Mouse (Mus musculus): Measurements from ENCODE around the gene Nutf2. TPM values are rescaled to one million over a fixed set of nuclear protein-coding genes. Genes with fewer than 3 reads are reported as not detected.
"Not testable (repeated sequence)": the region's sequence is repeated elsewhere in the genome, so short reads cannot be mapped to it uniquely, and the experiment has no call there.

Gene Nutf2
- total RNA-seq (2021), result 10 to 100 TPM; 24.8 to 29.0 TPM
- long read RNA-seq, experiment 1, transcript Nutf2-201 (5 exons, 948 nt), result major isoform, 63 of 80 reads
- long read RNA-seq, experiment 1, partial matches to known transcripts, result 8 of 80 reads
- long read RNA-seq, experiment 1, other reads (novel, unspliced or antisense), result 5 of 80 reads
- long read RNA-seq, experiment 2, transcript Nutf2-201 (5 exons, 948 nt), result major isoform, 69 of 87 reads
- long read RNA-seq, experiment 2, partial matches to known transcripts, result 6 of 87 reads
- long read RNA-seq, experiment 2, other reads (novel, unspliced or antisense), result 6 of 87 reads

GRCm38 (mm10) chr8:105860143-105860981 lies at the start of gene Nutf2:
TSS of gene Nutf2 (plus strand) at chr8:105860580.
- peak; percentile 87 to 92 for DNase-seq (ENCODE audit: low spot score in 2 of 2)

DNA sequence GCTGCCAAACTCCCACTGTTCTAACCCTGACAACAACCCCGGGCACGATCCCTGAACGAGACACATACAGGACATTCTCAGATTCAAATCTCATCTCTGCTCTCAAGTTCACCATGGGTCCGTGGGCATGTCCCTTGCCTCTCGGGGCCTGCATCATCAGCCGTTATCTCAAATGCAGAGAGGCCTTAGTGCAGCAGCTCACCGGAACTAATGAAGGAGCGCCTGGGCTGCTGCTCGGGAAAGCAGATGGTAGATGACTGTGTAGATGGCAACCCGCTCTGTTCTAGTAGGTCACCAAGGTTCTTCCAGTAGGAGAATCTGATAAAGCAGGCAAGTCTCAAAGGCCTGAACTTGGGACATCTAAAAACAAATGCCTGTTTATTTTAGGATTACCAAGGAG lies 49.3 kb upstream of the Nutf2 start:
- no peak for DNase-seq (ENCODE audit: low spot score in 2 of 2)

DNA sequence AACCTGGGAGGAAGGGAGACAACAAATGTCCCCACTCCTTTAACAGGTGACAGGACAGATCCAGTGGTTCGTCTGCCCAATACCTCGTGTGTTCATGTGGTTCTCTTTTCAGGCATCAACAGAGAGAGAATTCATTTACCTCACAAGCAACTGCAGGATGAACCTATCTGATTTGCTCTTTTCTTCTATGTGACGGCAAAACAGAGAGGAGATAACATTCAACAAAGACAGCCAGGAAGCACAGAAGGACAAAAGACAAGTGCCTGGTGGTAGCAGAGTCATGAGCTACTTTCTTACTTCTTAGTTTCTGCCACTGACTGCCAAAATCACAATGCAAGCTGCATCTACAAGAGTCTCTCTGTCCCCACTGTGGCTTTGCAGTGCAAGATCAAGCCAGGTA lies 48.8 kb upstream of the Nutf2 start:
- no peak for DNase-seq (ENCODE audit: low spot score in 2 of 2)

GRCm38 (mm10) chr8:105812511-105812910 lies 47.9 kb upstream of the Nutf2 start:
- no peak for DNase-seq (ENCODE audit: low spot score in 2 of 2)

DNA sequence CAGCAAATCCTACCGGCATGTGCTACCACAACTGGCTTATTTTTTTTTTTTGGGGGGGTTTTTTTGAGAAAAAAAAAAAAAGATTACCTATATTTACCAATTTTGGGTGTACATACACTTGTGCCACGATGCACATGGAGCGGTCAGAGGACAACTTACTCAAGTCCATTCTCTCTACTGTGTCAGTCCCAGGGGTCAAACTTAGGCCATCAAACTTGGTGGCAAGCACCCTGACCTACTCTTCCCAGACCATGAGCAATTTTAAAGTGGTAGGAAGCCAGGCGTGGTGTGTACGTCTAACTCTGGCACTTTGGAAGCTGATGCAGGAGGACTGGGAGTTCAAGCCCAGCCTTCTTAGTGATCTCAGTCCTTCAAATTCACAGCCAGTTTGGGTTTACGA lies 47.1 kb upstream of the Nutf2 start:
- DNase-seq (ENCODE audit: low spot score in 2 of 2), result no peak

GRCm38 (mm10) chr8:105819659-105820058 lies 40.7 kb upstream of the Nutf2 start:
- no peak for DNase-seq (ENCODE audit: low spot score in 2 of 2)

DNA sequence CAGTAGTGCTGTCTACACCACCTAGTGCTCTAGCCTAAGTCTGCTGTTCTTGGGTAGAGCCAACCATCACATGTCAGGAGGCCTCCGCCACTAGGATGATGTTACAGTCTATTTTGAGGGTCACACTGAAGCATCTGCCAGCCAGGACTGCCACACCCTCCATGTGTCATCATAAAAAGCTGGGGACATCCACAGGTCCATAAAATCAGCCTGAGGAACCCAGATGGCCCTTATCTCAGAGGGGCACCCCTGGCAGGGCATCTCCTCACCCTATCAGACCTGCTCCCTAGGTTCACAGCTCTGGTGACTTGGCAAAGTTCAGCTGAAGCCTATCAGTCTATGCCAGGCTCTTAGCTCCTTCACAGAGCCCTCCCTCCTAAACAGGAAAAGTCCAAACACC lies 39.5 kb upstream of the Nutf2 start:
- DNase-seq (ENCODE audit: low spot score in 2 of 2), result no peak

GRCm38 (mm10) chr8:105825506-105825905 lies 34.9 kb upstream of the Nutf2 start:
- no peak for DNase-seq (ENCODE audit: low spot score in 2 of 2)

DNA sequence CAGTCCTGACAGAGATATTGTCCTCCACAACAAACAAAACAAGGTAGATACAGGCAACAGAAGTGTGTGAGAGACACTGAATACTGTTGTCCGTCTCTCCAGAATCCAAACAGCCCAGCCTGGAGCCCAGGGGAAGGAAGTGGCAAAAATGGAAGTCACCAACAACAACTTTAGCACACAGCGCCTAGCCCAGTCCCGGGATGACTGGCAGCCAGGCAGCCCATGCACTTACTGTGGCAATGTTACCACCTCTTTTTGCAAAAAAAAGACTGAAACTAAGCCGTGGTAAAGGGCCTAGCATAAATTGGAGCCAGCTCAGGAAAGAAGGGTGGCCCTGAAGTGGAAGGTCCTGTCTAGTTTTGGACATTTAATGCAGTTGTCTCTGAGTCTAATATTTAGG lies 34.0 kb upstream of the Nutf2 start:
- DNase-seq (ENCODE audit: low spot score in 2 of 2), result no peak

GRCm38 (mm10) chr8:105826861-105827848 lies 33.2 kb upstream of the Nutf2 start, which contains the start of the genes Ranbp10 and Tsnaxip1:
TSS of gene Ranbp10 (minus strand) at chr8:105827350.
TSS of gene Tsnaxip1 (plus strand) at chr8:105827731.
- peak; percentile 93 to 96 for DNase-seq (ENCODE audit: low spot score in 2 of 2)

GRCm38 (mm10) chr8:105833740-105834139 lies 26.6 kb upstream of the Nutf2 start:
- DNase-seq (ENCODE audit: low spot score in 2 of 2), result not testable (repeated sequence)

GRCm38 (mm10) chr8:105835318-105835717 lies 25.1 kb upstream of the Nutf2 start:
- DNase-seq (ENCODE audit: low spot score in 2 of 2), result peak; percentile 64 to 70

DNA sequence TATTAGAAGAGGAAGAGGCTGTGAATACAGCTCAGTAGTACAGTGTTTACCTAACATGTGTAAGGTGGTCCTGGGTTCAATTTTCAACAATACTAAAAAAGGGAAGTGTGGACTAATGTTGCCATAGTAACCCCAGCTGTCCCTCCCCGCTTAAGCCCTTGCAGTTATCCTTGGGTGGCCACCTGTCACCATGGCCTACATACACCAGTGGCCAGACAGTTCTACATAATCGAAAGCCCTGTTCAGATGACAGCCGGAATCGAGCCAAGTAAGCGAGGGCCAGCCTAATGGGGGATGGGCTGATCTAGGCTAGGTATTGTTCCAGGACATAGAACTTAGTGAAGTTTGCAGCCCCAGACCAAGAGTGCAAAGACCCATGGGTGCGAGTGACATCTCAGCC lies 23.4 kb upstream of the Nutf2 start:
- no peak for DNase-seq (ENCODE audit: low spot score in 2 of 2)

DNA sequence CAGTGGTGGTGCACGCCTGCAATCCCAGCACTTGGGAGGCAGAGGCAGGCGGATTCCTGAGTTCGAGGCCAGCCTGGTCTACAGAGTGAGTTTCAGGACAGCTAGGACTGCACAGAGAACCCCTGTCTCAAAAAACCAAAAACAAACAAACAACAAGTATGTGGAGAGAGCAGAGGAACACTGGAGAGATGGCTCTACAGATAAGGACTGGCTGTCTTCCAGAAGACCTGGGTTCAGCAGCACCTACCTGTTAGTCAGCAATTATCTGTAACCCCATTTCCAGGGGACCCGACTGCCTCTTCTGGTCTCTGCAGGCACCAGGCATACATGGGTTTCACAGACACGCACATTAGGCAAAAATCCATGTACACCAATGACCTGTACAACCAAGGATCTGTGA lies 21.2 kb upstream of the Nutf2 start:
- DNase-seq (ENCODE audit: low spot score in 2 of 2), result no peak

DNA sequence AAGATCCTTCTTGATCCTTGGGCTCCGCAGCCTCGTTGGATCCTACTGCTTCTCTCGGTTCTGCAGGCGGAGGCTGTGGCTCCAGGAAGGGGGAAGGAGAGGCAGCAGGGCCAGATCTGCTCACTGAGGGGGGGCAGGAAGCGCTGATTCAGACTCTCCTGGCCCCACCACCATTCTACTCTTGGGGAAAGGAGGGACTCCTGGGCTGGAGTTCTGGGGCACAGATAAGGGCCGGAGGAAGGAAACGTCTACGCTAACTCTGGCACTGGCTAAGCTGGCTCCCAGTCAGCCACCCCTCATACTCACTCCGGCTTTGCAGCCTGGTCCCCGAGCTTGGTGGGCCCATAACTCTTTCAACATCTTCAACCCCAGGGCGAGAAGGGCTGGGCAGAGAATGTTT lies 13.7 kb upstream of the Nutf2 start:
- DNase-seq (ENCODE audit: low spot score in 2 of 2), result no peak

- DNase-seq (ENCODE audit: low spot score in 2 of 2), result no peak
Measured at GRCm38 (mm10) chr8:105850014-105850413, 10.4 kb upstream of the Nutf2 start.

GRCm38 (mm10) chr8:105850611-105851010 lies 9.8 kb upstream of the Nutf2 start:
- no peak for DNase-seq (ENCODE audit: low spot score in 2 of 2)

DNA sequence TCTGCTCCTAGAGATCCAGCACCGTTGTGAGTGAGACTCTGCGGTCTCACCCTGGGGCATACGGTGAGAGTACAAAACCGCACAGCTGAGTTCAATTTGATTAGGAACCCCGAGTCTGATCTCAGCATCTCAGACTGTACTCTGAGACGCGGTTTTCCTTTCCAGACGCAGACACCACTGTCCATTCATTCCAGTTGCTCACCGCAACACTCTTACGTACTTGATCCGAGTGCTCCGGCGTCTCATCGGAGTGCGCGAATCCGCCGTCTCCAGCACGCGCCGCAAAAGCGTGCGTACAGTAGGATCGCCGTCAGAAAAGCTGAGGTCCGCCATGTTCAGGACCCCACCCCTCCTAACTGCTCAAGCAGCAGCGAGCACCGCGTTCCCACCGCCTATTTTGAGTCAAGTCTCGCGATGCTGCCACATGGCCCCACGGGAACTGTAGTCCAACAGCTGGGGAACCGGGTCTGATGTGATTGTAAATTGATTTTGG lies 8.7 kb upstream of the Nutf2 start:
- DNase-seq (ENCODE audit: low spot score in 2 of 2), result peak; percentile 89 to 91

DNA sequence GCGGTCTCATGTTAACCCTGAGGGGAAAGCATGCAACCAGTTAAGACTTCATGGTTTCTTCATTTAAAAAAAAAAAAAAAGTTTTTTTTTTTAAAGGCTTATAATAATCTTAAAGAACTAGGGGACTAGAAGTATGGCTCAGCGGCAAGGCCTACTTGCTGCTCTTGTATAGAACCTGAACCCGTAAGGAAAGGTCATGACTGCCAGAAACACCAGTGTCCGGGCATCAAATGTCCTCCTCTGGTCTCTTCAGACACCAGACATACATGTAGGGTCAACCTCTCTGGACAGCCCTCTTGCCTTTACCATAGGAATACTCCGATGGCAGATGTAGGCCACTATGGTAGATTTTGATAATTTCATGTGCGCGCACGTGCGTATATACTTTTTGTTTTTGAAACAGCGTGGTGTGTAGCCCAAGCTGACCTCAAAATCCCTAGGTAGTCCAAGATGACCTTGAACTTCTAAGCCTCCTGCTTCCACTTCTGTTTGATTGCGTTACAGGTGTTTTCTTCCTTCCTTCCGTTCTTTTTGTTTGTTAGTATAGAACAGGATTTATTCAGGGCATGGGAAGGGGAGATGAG lies 8.1 kb upstream of the Nutf2 start:
- no peak for DNase-seq (ENCODE audit: low spot score in 2 of 2)

DNA sequence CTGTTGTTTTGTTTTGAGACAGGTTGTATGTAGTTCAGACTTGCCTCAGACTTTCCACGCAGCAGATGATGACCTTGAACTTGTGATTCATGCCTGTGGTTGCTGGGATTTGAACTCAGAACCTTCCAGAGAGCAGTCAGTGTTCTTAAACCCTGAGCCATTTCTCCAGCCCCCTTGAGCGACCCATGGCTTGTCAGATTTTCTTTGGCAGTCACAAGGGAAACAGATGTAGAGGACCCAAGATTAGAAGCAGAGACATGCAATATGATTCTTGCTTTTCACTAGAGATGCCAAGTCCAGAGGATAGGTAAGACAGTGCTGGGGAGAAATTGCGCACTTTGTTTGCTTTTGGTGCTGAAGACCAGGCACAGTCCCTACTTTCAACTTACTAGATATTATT lies 7.2 kb upstream of the Nutf2 start, which contains the start of gene Cenpt:
Gene Cenpt, minus strand, starts transcription at position 101 of the 400 bp plus-strand sequence.
- DNase-seq (ENCODE audit: low spot score in 2 of 2), result no peak

- DNase-seq (ENCODE audit: low spot score in 2 of 2), result no peak
Measured at GRCm38 (mm10) chr8:105854303-105854702, 6.1 kb upstream of the Nutf2 start.

All from left cerebral cortex, adult 18-20 months (tissue).